ENCODE assay signal across 27 mouse cellular contexts in genomic region chr9:46495276-46495675, GRCm38 (mm10).
DNase-seq lines count a peak whose midpoint lies in the region; ATAC-seq and TF ChIP-seq lines count a peak whose summit lies in the region.
"Had no signal": no experiment of that assay in that cellular context is flagged by ENCODE, and none has a peak within 500 bp of the region (broad histone marks: within the 10 kb centered on the region; RNA-seq: fewer than 3 reads in every experiment).

No protein-coding gene starts in this region.

- H3K36me3 ChIP-seq in hindbrain, embryonic 13.5 days, result no peaks in the 10 kb centered on the region
- no peaks in the 10 kb centered on the region for H3K36me3 ChIP-seq in hindbrain, embryonic 14.5 days (replicated peaks; ENCODE audit: control insufficient read depth, insufficient read depth)
- H3K36me3 ChIP-seq in limb, embryonic 12.5 days, result no peaks in the 10 kb centered on the region
- H3K36me3 ChIP-seq in limb, embryonic 10.5 days, result no peaks in the 10 kb centered on the region
- no peaks in the 10 kb centered on the region for H3K36me3 ChIP-seq in kidney, embryonic 16.5 days (ENCODE audit: insufficient read depth, low read length)
- no peaks in the 10 kb centered on the region for H3K36me3 ChIP-seq in neural tube, embryonic 14.5 days (ENCODE audit: control insufficient read depth, insufficient read depth, low read length)
- no peaks in the 10 kb centered on the region for H3K36me3 ChIP-seq in forebrain, embryonic 13.5 days (ENCODE audit: poor library complexity, severe bottlenecking)
- H3K36me3 ChIP-seq: heart, embryonic 10.5 days had no signal

- peak overlapping the region; percentile 60; the same call in 1 of the 2 replicates for H3K27ac ChIP-seq in hindbrain, embryonic 13.5 days
- no peak overlapping the region for H3K27ac ChIP-seq in hindbrain, embryonic 14.5 days
- 0 out of 2 replicates have a peak overlapping the region, but pooled peaks have one; percentile 17 for H3K27ac ChIP-seq in limb, embryonic 12.5 days
- H3K27ac ChIP-seq in limb, embryonic 10.5 days, result no peak overlapping the region
- H3K27ac ChIP-seq in kidney, embryonic 16.5 days (ENCODE audit: low read length), result no peak overlapping the region
- H3K27ac ChIP-seq in neural tube, embryonic 14.5 days (ENCODE audit: low read depth, low read length), result peak overlapping the region; percentile 29; the same call in 1 of the 2 replicates
- H3K27ac ChIP-seq in forebrain, embryonic 13.5 days, result no peak overlapping the region
- no peak overlapping the region for H3K27ac ChIP-seq in cerebellum, adult 2 months (ENCODE audit: insufficient read depth, low read length)
- H3K27ac ChIP-seq: heart, embryonic 10.5 days; macrophage had no signal

- H3K4me2 ChIP-seq in hindbrain, embryonic 13.5 days, result no peak overlapping the region
- no peak overlapping the region for H3K4me2 ChIP-seq in hindbrain, embryonic 14.5 days (replicated peaks)
- no peak overlapping the region for H3K4me2 ChIP-seq in limb, embryonic 12.5 days
- no peak overlapping the region for H3K4me2 ChIP-seq in kidney, embryonic 16.5 days (replicated peaks; ENCODE audit: low read depth, low read length)
- H3K4me2 ChIP-seq in neural tube, embryonic 14.5 days (ENCODE audit: low read depth, low read length), result no peak overlapping the region
- H3K4me2 ChIP-seq in forebrain, embryonic 13.5 days, result no peak overlapping the region
- H3K4me2 ChIP-seq: liver, embryonic 11.5 days had no signal

- H3K9me3 ChIP-seq in hindbrain, embryonic 13.5 days, result no peaks in the 10 kb centered on the region
- no peaks in the 10 kb centered on the region for H3K9me3 ChIP-seq in hindbrain, embryonic 14.5 days (ENCODE audit: control insufficient read depth, low read length)
- no peaks in the 10 kb centered on the region for H3K9me3 ChIP-seq in limb, embryonic 12.5 days
- no peaks in the 10 kb centered on the region for H3K9me3 ChIP-seq in limb, embryonic 10.5 days (replicated peaks)
- no peaks in the 10 kb centered on the region for H3K9me3 ChIP-seq in kidney, embryonic 16.5 days (ENCODE audit: low read length)
- no peaks in the 10 kb centered on the region for H3K9me3 ChIP-seq in neural tube, embryonic 14.5 days (ENCODE audit: control insufficient read depth, low read length)
- no peaks in the 10 kb centered on the region for H3K9me3 ChIP-seq in forebrain, embryonic 13.5 days (replicated peaks)
- H3K9me3 ChIP-seq: heart, embryonic 10.5 days had no signal

- H3K4me1 ChIP-seq in hindbrain, embryonic 13.5 days (replicated peaks), result peaks cover 21% of the 10 kb centered on the region
- peaks cover 9% of the 10 kb centered on the region; the same call in 1 of the 2 replicates for H3K4me1 ChIP-seq in hindbrain, embryonic 14.5 days (replicated peaks; ENCODE audit: control insufficient read depth, insufficient read depth, low read length)
- H3K4me1 ChIP-seq in limb, embryonic 12.5 days (replicated peaks), result 0 out of 2 replicates have a peak, but pooled peaks cover 8% of the 10 kb centered on the region
- peaks cover 17% of the 10 kb centered on the region for H3K4me1 ChIP-seq in limb, embryonic 10.5 days
- H3K4me1 ChIP-seq in kidney, embryonic 16.5 days (ENCODE audit: insufficient read depth, low read length), result peaks cover 10% of the 10 kb centered on the region
- no peaks in the 10 kb centered on the region for H3K4me1 ChIP-seq in neural tube, embryonic 14.5 days (ENCODE audit: control insufficient read depth, insufficient read depth, low read length)
- peaks cover 9% of the 10 kb centered on the region; the same call in 1 of the 2 replicates for H3K4me1 ChIP-seq in forebrain, embryonic 13.5 days
- 0 out of 2 replicates have a peak, but pooled peaks cover 9% of the 10 kb centered on the region for H3K4me1 ChIP-seq in cerebellum, adult 2 months (ENCODE audit: control insufficient read depth, insufficient read depth, low read length)
- H3K4me1 ChIP-seq: heart, embryonic 10.5 days had no signal

- no peak for TF ChIP-seq CTCF in cerebellum, adult 2 months (IDR thresholded peaks at IDR 0.05; ENCODE audit: borderline replicate concordance, insufficient read depth, low read depth, low read length)

- WGBS in hindbrain, embryonic 13.5 days, result 53% methylated on average over 6 of the region's 6 CpGs
- WGBS in hindbrain, embryonic 14.5 days, result 56% methylated on average over 6 of the region's 6 CpGs
- 51% methylated on average over 6 of the region's 6 CpGs for WGBS in limb, embryonic 12.5 days
- 66% methylated on average over 6 of the region's 6 CpGs for WGBS in limb, embryonic 10.5 days
- WGBS in kidney, embryonic 16.5 days, result 21% methylated on average over 6 of the region's 6 CpGs
- WGBS in neural tube, embryonic 14.5 days, result 44% methylated on average over 6 of the region's 6 CpGs
- 68% methylated on average over 6 of the region's 6 CpGs for WGBS in forebrain, embryonic 13.5 days
- WGBS in cerebellum, adult 2 months, result 48% methylated on average over 6 of the region's 6 CpGs

- peak; percentile 43; the same call in 1 of the 2 replicates for ATAC-seq in hindbrain, embryonic 13.5 days (ENCODE audit: low FRiP score)
- ATAC-seq in hindbrain, embryonic 14.5 days (ENCODE audit: low FRiP score), result no peak
- ATAC-seq in limb, embryonic 12.5 days (ENCODE audit: insufficient number of reproducible peaks, insufficient read depth, low FRiP score, low TSS enrichment, low read depth), result no peak
- 0 out of 2 replicates have a peak, but pooled peaks have one; percentile 35 for ATAC-seq in kidney, embryonic 16.5 days (ENCODE audit: low FRiP score, low TSS enrichment)
- peak; percentile 44; the same call in 1 of the 2 replicates for ATAC-seq in neural tube, embryonic 14.5 days (ENCODE audit: low read depth)
- ATAC-seq in forebrain, embryonic 13.5 days, result no peak
- ATAC-seq: CD4-positive, CD25-positive, alpha-beta regulatory T cell, adult 4 months; forebrain, embryonic 14.5 days; inflammation-experienced regulatory T-cells, adult 6 months; liver, postnatal 0 days; lung, postnatal 0 days; midbrain, embryonic 16.5 days; Patski had no signal

- no peak for TF ChIP-seq POLR2A in cerebellum, adult 2 months (IDR thresholded peaks at IDR 0.05; ENCODE audit: borderline replicate concordance, insufficient read depth, low read length)

- no peak overlapping the region for H3K4me3 ChIP-seq in hindbrain, embryonic 13.5 days
- H3K4me3 ChIP-seq in hindbrain, embryonic 14.5 days (replicated peaks; ENCODE audit: low read length), result no peak overlapping the region
- H3K4me3 ChIP-seq in limb, embryonic 12.5 days (replicated peaks), result no peak overlapping the region
- no peak overlapping the region for H3K4me3 ChIP-seq in limb, embryonic 10.5 days
- H3K4me3 ChIP-seq in kidney, embryonic 16.5 days (ENCODE audit: low read length), result no peak overlapping the region
- no peak overlapping the region for H3K4me3 ChIP-seq in neural tube, embryonic 14.5 days (ENCODE audit: low read depth, low read length)
- no peak overlapping the region for H3K4me3 ChIP-seq in forebrain, embryonic 13.5 days
- H3K4me3 ChIP-seq in cerebellum, adult 2 months (replicated peaks; ENCODE audit: insufficient read depth, low read depth, low read length), result no peak overlapping the region
- H3K4me3 ChIP-seq: heart, embryonic 10.5 days had no signal

- 0 out of 2 replicates have a peak, but pooled peaks cover 2% of the 10 kb centered on the region for H3K27me3 ChIP-seq in hindbrain, embryonic 13.5 days
- H3K27me3 ChIP-seq in hindbrain, embryonic 14.5 days (ENCODE audit: control insufficient read depth, insufficient read depth, low read length), result no peaks in the 10 kb centered on the region
- peaks cover 11% of the 10 kb centered on the region for H3K27me3 ChIP-seq in limb, embryonic 12.5 days
- peaks cover 20% of the 10 kb centered on the region for H3K27me3 ChIP-seq in limb, embryonic 10.5 days (ENCODE audit: low read depth, poor library complexity, severe bottlenecking)
- no peaks in the 10 kb centered on the region for H3K27me3 ChIP-seq in kidney, embryonic 16.5 days (ENCODE audit: insufficient read depth, low read length)
- no peaks in the 10 kb centered on the region for H3K27me3 ChIP-seq in neural tube, embryonic 14.5 days (ENCODE audit: control insufficient read depth, insufficient read depth, low read length)
- no peaks in the 10 kb centered on the region for H3K27me3 ChIP-seq in forebrain, embryonic 13.5 days
- no peaks in the 10 kb centered on the region for H3K27me3 ChIP-seq in cerebellum, adult 2 months (ENCODE audit: control insufficient read depth, insufficient read depth, low read length)

- no peak overlapping the region for H3K9ac ChIP-seq in hindbrain, embryonic 13.5 days
- no peak overlapping the region for H3K9ac ChIP-seq in hindbrain, embryonic 14.5 days
- H3K9ac ChIP-seq in limb, embryonic 12.5 days (replicated peaks), result no peak overlapping the region
- H3K9ac ChIP-seq in kidney, embryonic 16.5 days (replicated peaks; ENCODE audit: low read length), result no peak overlapping the region
- H3K9ac ChIP-seq in neural tube, embryonic 14.5 days (replicated peaks; ENCODE audit: low read depth, low read length), result no peak overlapping the region
- no peak overlapping the region for H3K9ac ChIP-seq in forebrain, embryonic 13.5 days
- H3K9ac ChIP-seq: liver, postnatal 0 days had no signal

- no peak for DNase-seq in hindbrain, embryonic 14.5 days (ENCODE audit: low spot score)
- no peak for DNase-seq in limb, embryonic 10.5 days (ENCODE audit: low spot score)
- no peak for DNase-seq in cerebellum, adult 2 months
- DNase-seq: adrenal gland, adult 2 months; cerebellum, adult 11-12 months; cerebellum, postnatal 36 days; embryo, embryonic 11 days; gastrocnemius, postnatal 10 days; heart, postnatal 4 days; liver, postnatal 0 days; right cerebral cortex, postnatal 14 days; spleen, adult 18-20 months; thymus, postnatal 14 days had no signal

Comparison
In these comparisons a context has a peak if more than half of its experiments do, and no peak if none do; other contexts are left out.
1. ATAC-seq: peak in hindbrain, embryonic 13.5 days (single experiment), kidney, embryonic 16.5 days (single experiment) and neural tube, embryonic 14.5 days (single experiment); none in hindbrain, embryonic 14.5 days (single experiment), limb, embryonic 12.5 days (single experiment) and forebrain, embryonic 13.5 days (single experiment).
2. H3K27ac ChIP-seq: peak in hindbrain, embryonic 13.5 days (single experiment), limb, embryonic 12.5 days (single experiment) and neural tube, embryonic 14.5 days (single experiment); none in hindbrain, embryonic 14.5 days (single experiment), limb, embryonic 10.5 days (single experiment), kidney, embryonic 16.5 days (single experiment), forebrain, embryonic 13.5 days (single experiment) and cerebellum, adult 2 months (single experiment).